Mouse (Mus musculus): ENCODE data around the gene Gsx2.

- no peak for TF ChIP-seq CTCF (IDR thresholded peaks at IDR 0.05; ENCODE audit: extremely low read depth, insufficient read length, insufficient replicate concordance, low read depth, low read length)
- TF ChIP-seq POLR2A (IDR thresholded peaks at IDR 0.05; ENCODE audit: low read depth, low read length), result peak; percentile 37; the same call in 1 of the 2 replicates
Observed at GRCm38 (mm10) chr5:75044310-75044904, 31.0 kb upstream of the Gsx2 start, which contains the start of gene Chic2.
